Mouse (Mus musculus): ENCODE results near the gene Apoc4.

- TF ChIP-seq POLR2A (IDR thresholded peaks at IDR 0.05; ENCODE audit: low read depth, low read length) (no peak), CTCF (conservative IDR thresholded peaks at IDR 0.05; ENCODE audit: insufficient read depth, insufficient read length, low read depth, low read length) (no peak)
These were observed 16.8 kb downstream of the Apoc4 start for GRCm38 (mm10) chr7:19664455-19664954.
